Mouse (Mus musculus): ENCODE measurements at regions not wholly inside any gene's neighbourhood (a gene's known extent, or its start where the extent isn't known, plus 50 kb on each side); places are given as distances from the start of the nearest gene placed in this dataset.

GRCm38 (mm10) chr2:33939836-33940235, 52.1 kb upstream of the Mvb12b start:
- TF ChIP-seq CTCF (conservative IDR thresholded peaks at IDR 0.05; ENCODE audit: insufficient read depth, insufficient read length, low read depth, low read length) = no peak
- TF ChIP-seq POLR2A (IDR thresholded peaks at IDR 0.05; ENCODE audit: low read depth, low read length) = no peak
